Mouse (Mus musculus): Measurements from ENCODE around the gene Fam149a.
A peak's percentile ranks its signal among the peaks of the same experiment; 100 is the strongest.
"Not testable (repeated sequence)": the region's sequence is repeated elsewhere in the genome, so short reads cannot be mapped to it uniquely, and the experiment has no call there.

The Fam149a gene

DNA sequence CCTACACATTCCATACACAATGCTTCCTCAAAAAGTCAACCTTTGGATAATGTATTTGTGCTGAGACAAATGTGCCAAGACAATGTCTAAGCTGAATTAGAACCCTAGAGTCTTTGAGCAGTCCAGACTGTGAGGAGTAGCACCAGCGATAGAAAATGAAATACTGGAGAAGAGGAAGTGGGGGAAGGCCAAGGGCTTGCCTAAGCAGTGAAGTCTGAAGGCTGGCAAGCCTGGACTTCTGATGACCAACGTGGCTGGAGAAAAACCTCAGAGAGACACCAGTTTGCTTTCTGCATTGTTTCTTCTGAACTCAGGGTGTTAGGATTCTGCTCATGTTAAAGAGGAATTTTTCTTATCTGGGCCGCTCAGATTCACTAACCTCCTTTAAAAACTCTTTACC lies 51.2 kb downstream of the Fam149a start:
- DNase-seq = no peak

DNA sequence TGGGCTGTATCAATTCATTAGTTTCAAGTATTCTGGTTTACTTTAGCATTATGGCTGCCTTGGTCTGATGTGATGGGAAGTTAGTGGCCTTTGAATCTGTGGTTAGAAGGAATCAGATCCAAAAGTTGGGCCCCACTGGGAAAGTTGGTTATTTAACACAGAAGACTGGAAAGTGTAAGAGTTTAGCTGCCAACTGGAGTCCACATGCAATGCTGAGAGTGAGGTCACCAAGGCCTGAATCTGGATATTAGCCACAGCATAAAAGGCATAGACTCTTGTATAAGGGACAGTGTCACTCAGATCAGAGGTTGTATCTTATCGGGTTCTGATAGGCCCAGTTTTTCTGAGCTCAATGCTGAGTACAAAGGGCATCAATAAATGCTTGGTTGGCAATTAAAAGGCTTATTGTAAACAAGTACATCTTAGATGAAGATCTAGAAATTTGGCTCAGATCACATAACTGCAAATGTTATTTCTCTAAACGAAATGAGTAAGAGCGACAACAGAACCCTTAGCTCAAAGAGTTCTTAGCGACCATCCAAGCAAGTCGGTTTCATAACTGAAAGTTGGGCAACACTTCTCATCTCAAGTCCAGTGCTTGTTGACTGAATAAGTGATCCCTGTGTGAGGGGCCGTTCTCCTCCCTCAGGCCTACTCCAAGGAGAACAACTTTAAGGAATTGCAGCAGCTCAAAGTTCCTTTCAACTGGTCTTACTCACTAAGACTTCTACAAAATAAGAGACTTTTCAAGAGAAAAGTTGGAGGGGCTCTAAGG lies 52.7 kb downstream of the Fam149a start:
- DNase-seq = no peak

DNA sequence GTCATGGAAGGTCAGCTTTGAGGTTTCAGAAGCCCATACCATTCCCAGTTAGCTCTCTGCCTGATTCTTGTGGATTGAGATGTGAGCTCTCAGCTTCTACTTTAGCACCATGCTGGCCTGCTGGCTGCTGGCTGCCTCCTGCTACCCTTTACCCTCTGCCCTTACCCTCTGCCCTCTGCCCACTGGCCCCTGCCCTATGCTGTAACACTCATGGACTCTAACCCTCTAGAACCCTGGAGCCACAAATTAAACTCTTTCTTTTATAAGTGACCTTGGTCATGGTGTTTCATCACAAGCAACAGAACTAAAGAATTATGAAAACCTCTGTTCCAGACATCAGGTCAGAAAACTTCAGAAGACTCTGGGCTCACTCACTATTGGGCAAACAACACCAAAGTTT lies 55.0 kb downstream of the Fam149a start:
- DNase-seq = not testable (repeated sequence)

DNA sequence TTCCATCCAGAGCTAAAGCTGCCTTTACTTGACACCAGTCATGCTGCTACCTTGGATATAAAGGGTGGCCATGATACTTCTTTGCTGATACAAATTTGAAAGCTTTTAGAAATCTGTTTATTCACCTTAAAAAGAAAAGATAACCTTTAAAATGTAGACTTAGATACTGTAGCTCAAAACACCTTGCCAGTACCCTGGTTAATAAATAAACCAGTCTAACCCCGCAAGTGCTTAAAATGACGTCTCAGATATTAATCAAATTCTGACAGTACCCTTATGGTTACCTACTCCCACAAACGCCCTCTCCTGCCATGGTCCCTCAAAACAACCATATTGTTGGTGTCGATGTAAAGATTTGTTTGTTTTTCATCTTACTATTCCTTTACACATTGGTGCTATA lies 57.9 kb downstream of the Fam149a start:
- DNase-seq = no peak

DNA sequence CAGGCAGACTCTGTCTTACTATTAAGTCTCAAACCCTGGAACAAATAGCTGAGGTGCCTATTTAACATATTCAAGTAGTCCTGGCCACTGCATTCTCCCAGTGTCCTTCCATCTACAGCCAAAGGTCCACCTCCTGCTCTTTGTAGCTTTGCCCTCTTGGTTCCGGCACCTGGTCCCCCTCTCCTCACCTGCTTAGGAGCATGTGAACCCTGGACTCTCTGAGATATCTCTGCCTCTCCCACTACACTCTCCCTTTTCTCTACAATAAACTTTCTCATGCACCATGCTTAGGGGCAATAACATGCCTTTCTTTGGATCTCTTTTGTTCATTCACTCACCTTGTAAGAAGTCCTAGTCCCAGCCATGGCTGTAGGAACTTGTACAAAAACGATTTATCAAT lies 60.7 kb downstream of the Fam149a start:
- no peak for DNase-seq

DNA sequence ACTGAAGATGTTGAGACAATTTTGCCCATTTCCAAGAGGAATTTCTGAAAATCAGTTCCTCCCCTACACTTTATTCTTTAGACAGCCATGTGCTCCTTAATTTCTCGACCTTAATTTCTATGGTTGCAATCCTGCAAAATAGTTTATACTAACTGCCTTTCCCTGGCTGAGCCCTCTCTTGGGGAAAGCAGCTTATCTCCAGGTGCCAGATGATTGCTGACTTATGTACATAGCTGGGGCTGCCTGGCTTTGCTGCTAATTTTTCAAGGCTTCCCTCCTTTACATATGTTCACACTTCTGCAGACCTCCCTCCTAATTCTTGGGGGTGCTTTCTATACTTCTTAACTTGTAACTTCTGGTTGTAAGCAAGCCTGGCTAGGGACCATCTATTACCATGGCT lies 61.2 kb downstream of the Fam149a start:
- DNase-seq = no peak

DNA sequence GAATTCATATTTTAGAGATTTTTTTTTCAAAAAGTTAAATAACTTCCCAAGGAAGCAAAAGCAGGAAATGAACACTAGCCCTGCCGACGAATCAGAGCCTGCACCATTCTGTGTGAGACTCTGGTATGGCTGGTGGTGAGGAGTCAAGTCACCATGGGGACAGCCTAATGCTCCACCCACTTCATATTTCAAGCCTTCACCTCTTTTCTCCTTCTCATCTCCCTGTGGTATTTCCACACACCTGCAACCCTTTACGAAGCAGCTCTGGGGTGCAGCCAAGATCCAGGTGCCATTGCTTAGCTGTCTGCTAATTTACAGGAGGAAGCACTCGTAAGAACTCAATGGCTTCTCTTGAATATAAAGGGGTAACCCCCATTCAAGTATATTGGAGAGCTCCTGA lies 71.1 kb downstream of the Fam149a start:
- DNase-seq = no peak

DNA sequence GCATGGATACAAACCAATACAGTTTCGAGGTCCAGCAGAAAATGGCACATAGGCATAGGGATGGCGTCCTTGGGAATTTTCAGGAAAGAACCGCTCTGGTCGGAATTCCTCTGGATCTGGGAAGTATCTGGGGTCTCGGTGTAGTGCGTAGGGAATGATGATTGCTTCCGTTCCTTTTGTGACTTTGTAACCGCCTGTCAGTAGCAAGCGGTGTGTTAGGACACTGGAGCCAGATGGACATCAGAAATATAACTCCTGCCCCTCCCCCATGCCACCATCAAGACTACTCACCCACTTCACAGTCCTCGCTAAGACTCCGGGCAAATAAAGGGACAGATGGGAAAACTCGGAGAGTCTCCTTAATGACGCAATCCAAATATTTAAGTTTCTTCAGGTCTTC lies 73.7 kb downstream of the Fam149a start, which contains the start of gene Gm45753:
Gene Gm45753 (minus strand): TSS at position 101 of the 400 bp plus-strand sequence.
- DNase-seq = no peak

DNA sequence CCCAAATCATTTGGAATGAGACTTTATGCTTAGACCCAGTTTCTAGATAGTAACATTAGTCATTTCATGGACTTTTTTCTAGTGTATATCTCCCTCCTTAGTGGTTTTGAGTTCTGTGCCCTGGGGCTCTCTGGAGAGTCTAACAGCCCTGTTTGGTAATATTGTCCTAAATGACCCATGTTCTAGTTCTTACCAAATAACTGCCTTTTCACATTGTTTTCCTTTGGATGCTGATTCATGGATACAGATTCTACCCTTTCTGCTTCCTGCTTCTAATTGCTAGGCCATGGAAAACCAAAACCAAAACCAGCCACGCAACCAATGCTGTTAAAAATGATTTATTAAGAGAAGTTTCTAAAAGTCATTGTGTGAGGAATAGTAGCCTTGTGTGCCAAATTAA lies 76.6 kb downstream of the Fam149a start:
- no peak for DNase-seq

DNA sequence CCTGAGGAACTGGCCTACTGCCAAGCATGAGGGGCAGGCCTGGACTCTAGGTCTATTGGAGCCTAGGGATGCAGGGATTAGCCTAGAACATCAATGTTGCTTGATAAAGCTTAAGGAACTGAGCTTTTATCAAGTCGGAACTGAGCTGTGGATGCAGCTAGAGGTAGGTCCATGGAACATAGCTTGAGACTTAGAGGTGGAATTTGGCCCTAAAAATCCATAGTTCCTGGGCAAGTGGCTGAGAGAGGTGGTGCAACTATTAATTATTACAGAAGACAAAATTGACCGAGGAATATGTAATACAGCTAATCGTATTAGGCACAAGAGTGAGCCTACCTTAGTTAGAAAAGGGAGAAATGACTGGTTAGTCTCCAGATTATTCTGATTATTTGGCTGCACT lies 77.7 kb downstream of the Fam149a start:
- no peak for DNase-seq

DNA sequence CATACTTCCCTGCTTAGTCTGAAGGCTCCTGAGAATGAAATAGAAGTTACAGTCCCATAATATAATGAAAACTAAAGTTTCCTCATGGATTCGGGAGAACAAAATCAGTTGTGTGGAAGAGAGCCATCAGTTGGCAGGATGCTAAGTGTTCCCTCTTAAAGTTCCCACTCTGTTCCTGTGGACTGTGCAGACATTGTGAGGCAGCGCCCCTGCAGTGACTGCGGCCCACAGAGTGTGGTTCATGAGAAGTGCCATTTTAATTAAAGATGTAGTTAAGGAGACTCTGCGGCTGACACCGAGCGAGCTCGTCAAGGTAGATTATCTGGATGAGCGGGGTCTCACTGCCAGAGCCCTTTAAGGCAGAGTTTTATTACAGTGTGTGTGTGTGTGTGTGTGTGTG lies 79.7 kb downstream of the Fam149a start:
- no peak for DNase-seq

DNA sequence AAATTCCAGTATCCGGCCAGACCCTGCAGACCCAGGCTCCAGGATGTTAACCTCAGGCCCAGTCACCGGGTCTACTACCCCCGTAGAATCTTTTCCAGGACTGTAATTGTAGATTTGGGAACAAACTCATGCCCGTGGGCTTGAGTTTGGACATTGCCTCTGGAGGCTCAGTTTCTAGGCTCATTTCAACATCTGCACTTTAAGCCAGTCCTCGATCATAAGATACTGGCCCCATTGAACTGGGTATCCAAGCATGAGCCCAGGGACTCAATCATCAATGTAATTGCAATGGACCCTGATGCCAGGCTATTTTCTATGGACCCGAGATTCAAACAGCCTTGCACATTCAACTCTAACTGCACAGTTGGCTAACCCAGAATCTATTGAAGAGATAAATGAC lies 86.8 kb downstream of the Fam149a start:
- no peak for DNase-seq

DNA sequence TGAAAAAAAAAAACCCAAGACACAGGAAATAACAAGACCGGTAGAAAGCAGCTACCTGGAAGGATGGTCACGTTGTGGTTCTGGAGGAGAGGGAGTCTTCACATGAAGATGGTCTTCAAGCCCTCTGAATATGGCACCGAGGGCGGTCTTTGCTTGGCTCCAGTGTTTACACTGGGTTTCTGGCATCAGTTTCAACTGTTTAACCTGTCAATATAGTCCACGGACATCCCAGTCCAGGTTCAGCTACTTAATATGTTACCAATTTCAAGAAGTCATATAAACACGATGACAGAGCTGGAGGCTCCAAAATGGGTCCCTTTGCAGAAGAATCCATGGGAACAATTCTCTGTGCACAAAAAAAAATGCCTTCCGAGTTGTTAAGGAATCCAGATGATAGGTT lies 87.4 kb downstream of the Fam149a start, which contains the start of gene Klkb1:
Gene Klkb1 (minus strand): TSS at position 173 of the 400 bp plus-strand sequence.
- DNase-seq = no peak

DNA sequence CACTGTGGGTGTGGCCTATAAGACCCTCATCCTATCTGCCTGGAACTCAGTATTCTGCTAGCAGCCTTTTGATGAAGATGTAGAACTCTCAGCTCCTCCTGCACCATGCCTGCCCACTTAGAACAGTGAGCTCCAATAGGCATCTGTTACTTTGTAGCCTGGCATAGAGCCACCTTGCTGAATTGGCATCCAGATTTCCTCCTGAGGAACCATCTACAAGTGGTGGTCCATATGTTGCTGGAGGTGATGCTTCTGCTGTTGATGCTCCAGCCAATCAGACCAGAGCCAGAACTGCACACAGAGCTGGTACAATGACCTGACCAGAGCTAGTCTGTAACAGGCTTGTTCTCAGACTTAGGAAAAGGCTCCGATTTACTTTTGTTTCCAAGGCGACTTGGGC lies 90.3 kb downstream of the Fam149a start:
- peak; percentile 6 for DNase-seq

Measured in cerebellum, adult 11 months (tissue).